Mouse (Mus musculus) C2C12 (cell line): Measurements from ENCODE around the gene Traip. TPM values are rescaled to one million over a fixed set of nuclear protein-coding genes. Genes with fewer than 3 reads are reported as not detected.

ENCODE experiments used
- H3K27me3 ChIP-seq: one replicate; pipeline ENCODE4 v1.6.1; 2011; ENCODE audit not compliant: control insufficient read depth, insufficient read depth, insufficient read length
- H3K36me3 ChIP-seq: one replicate; pipeline ENCODE4 v1.6.1; 2011; ENCODE audit not compliant: control insufficient read depth, insufficient read depth
- H3K4me3 ChIP-seq: one replicate; pipeline ENCODE4 v1.5.1; 2011; ENCODE audit warnings: mild to moderate bottlenecking, control low read depth; ENCODE audit not compliant: poor library complexity, insufficient read depth, severe bottlenecking
- H3K79me2 ChIP-seq: one replicate; pipeline ENCODE4 v1.6.1; 2011; ENCODE audit not compliant: control insufficient read depth, insufficient read depth
- H3K79me3 ChIP-seq: one replicate; pipeline ENCODE4 v1.6.1; 2011; ENCODE audit warnings: low read depth, control low read depth
- H3ac ChIP-seq: one replicate; pipeline ENCODE3; 2011; ENCODE audit warnings: low read depth; ENCODE audit not compliant: control insufficient read depth, insufficient read length
- CEBPB ChIP-seq: IDR thresholded peaks from one replicate; pipeline ENCODE4 v1.6.1; 2011; ENCODE audit warnings: low read depth, mild to moderate bottlenecking, control low read depth, moderate library complexity
- CTCF ChIP-seq: IDR thresholded peaks from one replicate; pipeline ENCODE4 v1.5.1; 2011; ENCODE audit not compliant: control insufficient read depth, insufficient read depth, insufficient read length
- FOSL1 ChIP-seq: IDR thresholded peaks from one replicate; pipeline ENCODE4 v1.8.0; 2011; ENCODE audit warnings: mild to moderate bottlenecking, low read length; ENCODE audit not compliant: poor library complexity, insufficient read depth, severe bottlenecking
- MAX ChIP-seq: IDR thresholded peaks from one replicate; pipeline ENCODE4 v1.6.1; 2011; ENCODE audit warnings: mild to moderate bottlenecking, control low read depth
- MYOD1 ChIP-seq: IDR thresholded peaks from one replicate; pipeline ENCODE4 v1.6.1; 2011; ENCODE audit warnings: low read depth; ENCODE audit not compliant: control insufficient read depth, insufficient read length
- MYOG ChIP-seq: IDR thresholded peaks from one replicate; pipeline ENCODE4 v1.6.1; 2011; ENCODE audit not compliant: control insufficient read depth, insufficient read length; ENCODE audit errors: extremely low read depth
- USF1 ChIP-seq: IDR thresholded peaks from one replicate; pipeline ENCODE4 v1.6.1; 2011; ENCODE audit warnings: low read depth, mild to moderate bottlenecking, control low read depth, moderate library complexity
- polyA plus RNA-seq: library from polyadenylated mRNA; unstranded; fragments of >200 nt; fragmentation: generic; extraction: Trizol; gene quantifications from one replicate; pipeline ENCODE4 v1.2.1, GENCODE M21; 2012; ENCODE audit warnings: missing spikeins

The Traip gene
- polyA plus RNA-seq, 1 experiment: 18.5 TPM

GRCm38 (mm10) chr9:107917895-107918608 lies 31.9 kb upstream of the Traip start:
- Histone ChIP-seq H3K4me3 (no peak overlapping the region), H3ac (no peak overlapping the region), H3K79me3 (no peaks in the 10 kb centered on the region), H3K79me2 (no peaks in the 10 kb centered on the region), H3K27me3 (peaks cover 11% of the 10 kb centered on the region), H3K36me3 (no peaks in the 10 kb centered on the region)
- TF ChIP-seq CEBPB: no peak
- no peak for TF ChIP-seq MYOG
- no peak for TF ChIP-seq USF1

GRCm38 (mm10) chr9:107918884-107919283 lies 31.1 kb upstream of the Traip start:
- no peaks in the 10 kb centered on the region for H3K79me3 ChIP-seq
- no peak overlapping the region for H3K4me3 ChIP-seq
- H3K36me3 ChIP-seq: no peaks in the 10 kb centered on the region
- no peak for TF ChIP-seq MYOD1
- TF ChIP-seq FOSL1: no peak
- no peak for TF ChIP-seq MYOG
- TF ChIP-seq MAX: no peak
- no peak for TF ChIP-seq CEBPB
- TF ChIP-seq USF1: no peak
- TF ChIP-seq CTCF: no peak
- H3ac ChIP-seq: no peak overlapping the region
- H3K27me3 ChIP-seq: peaks cover 11% of the 10 kb centered on the region
- no peaks in the 10 kb centered on the region for H3K79me2 ChIP-seq

DNA sequence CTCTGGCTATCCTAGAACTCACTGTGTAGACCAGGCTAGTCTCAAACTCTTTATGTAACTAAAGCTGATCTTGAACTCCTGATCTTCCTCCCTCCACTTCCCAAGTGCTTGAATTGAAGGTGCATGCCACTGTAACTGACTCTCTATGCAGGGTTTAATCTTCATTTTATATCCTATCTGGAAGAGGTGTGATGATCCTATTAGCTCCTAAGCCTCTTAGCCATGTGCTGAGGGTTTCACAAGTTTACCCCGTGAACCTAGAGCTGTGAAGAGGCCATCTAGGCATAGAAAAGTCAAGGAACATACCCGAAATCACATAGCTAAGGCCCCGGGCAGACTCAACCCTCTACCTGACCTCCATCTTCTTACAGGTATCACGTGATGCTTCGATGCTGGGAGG lies 30.5 kb upstream of the Traip start:
- H3K36me3 ChIP-seq: no peaks in the 10 kb centered on the region
- no peak for TF ChIP-seq USF1
- TF ChIP-seq MYOD1: no peak
- TF ChIP-seq MAX: no peak
- TF ChIP-seq CTCF: no peak
- TF ChIP-seq CEBPB: no peak
- H3K27me3 ChIP-seq: peaks cover 11% of the 10 kb centered on the region
- H3ac ChIP-seq: no peak overlapping the region
- H3K4me3 ChIP-seq: no peak overlapping the region
- no peaks in the 10 kb centered on the region for H3K79me2 ChIP-seq
- no peaks in the 10 kb centered on the region for H3K79me3 ChIP-seq

DNA sequence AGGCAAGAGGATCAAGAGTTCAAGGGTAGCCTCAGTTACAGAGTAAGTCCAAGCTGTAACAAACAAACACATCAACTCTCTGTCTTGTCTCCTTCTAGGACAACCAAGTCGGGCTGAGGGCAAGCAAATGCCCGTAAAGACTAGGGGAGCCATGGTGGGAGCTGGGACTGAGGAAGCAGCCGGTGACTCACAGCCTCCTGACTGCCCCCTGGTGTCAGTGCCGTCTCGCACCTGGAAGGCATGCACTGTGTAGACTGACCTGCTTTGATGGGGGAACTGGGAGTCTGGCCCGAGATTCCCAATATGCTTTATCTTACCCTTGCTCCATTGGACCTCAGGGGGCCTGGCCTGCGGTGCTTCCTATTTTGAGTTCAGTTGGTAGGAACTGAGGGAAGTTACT lies 26.9 kb upstream of the Traip start:
- H3K27me3 ChIP-seq: no peaks in the 10 kb centered on the region
- H3K4me3 ChIP-seq: no peak overlapping the region
- H3ac ChIP-seq: no peak overlapping the region
- TF ChIP-seq FOSL1 (no peak), CTCF (peak; percentile 29)
- H3K79me2 ChIP-seq: no peaks in the 10 kb centered on the region
- no peaks in the 10 kb centered on the region for H3K79me3 ChIP-seq
- no peaks in the 10 kb centered on the region for H3K36me3 ChIP-seq

- H3K4me3 ChIP-seq: no peak overlapping the region
- no peaks in the 10 kb centered on the region for H3K79me3 ChIP-seq
- no peak overlapping the region for H3ac ChIP-seq
- H3K27me3 ChIP-seq: no peaks in the 10 kb centered on the region
- TF ChIP-seq MYOD1: peak; percentile 29
- TF ChIP-seq CEBPB: no peak
- H3K79me2 ChIP-seq: no peaks in the 10 kb centered on the region
- no peaks in the 10 kb centered on the region for H3K36me3 ChIP-seq
Measured at GRCm38 (mm10) chr9:107923956-107924355, 26.0 kb upstream of the Traip start.

- Histone ChIP-seq H3K79me3 (no peaks in the 10 kb centered on the region), H3ac (no peak overlapping the region), H3K36me3 (no peaks in the 10 kb centered on the region), H3K27me3 (peaks cover 3% of the 10 kb centered on the region), H3K4me3 (no peak overlapping the region), H3K79me2 (no peaks in the 10 kb centered on the region)
- no peak for TF ChIP-seq CTCF
Measured at GRCm38 (mm10) chr9:107925251-107925650, 24.7 kb upstream of the Traip start.
